Mouse (Mus musculus) cortical plate, adult 2 months (tissue): ENCODE data around the gene 2510002D24Rik.

Experiments used
- CTCF ChIP-seq: fragments of 200-500 bp; IDR thresholded peaks from 2 replicates; pipeline ENCODE4 v1.5.1; 2011; ENCODE audit warnings: mild to moderate bottlenecking, control low read depth, low read length; ENCODE audit not compliant: insufficient read depth; ENCODE audit errors: extremely low read depth
- POLR2A ChIP-seq: fragments of 200-500 bp; IDR thresholded peaks from 2 replicates; pipeline ENCODE4 v1.6.1; 2011; ENCODE audit warnings: mild to moderate bottlenecking, low read length, control low read depth; ENCODE audit not compliant: insufficient read depth; ENCODE audit errors: extremely low read depth

DNA sequence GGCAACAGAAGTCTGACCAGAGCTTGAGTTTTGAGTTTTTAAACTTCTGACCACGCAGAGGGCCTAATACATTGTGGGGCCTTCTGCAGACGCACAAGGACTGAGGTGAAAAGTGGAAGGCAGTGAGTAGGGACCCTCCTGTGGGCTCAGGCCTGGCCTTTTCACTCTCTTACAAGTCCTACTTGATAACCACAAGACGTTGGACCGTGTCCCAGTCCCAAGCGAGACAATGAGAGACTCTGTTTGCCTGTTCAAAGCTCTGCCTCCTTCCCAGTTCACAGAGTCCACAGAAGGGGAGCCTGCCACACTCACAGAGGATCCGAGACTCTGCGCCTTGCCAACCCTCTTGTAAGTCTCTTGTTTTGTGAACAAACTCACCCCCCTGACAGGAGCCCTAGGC lies 39.7 kb upstream of the 2510002D24Rik start:
- TF ChIP-seq POLR2A (no peak), CTCF (no peak)
